Mouse (Mus musculus): ENCODE measurements at regions not wholly inside any gene's neighbourhood (a gene's known extent, or its start where the extent isn't known, plus 50 kb on each side); places are given as distances from the start of the nearest gene placed in this dataset.
"Not testable (repeated sequence)": the region's sequence is repeated elsewhere in the genome, so short reads cannot be mapped to it uniquely, and the experiment has no call there.

DNA sequence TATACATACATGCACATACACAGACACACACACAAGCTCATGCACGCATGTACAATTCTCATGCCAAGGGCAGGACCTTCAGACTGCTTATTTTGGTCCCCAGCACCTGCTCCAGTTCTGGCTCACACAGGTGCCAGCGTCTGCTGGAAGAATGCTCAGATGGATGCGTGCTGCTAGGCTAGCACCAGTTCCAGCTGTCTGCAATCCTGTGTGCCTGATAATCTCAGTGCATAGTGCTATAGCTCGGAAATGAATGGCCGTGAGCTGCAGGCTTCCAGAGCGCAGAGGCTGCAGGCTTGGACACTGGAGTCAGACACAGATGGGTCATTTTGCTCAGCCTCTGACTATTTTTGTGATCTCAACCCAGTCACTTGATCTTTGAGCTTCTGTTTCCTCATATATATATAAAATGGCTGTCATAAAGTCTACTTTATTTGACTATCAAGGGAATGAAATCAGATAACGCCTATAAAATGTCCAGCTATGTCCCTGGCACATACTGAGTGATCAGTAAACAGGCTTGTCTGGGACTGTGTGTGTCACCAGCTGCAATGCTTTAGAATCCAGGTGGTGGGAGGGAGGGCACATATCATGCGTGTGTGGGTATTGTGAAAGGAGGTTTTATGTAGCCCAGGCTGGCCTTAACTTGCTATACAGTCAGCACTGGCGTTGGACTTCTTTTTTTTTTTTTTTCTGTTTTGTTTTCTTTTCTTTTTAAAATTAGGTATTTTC is 91.7 kb upstream of the Eif4g2 start:
- DNase-seq (ENCODE audit: low spot score in 2 of 2) = no peak

GRCm38 (mm10) chr7:111172061-111172460 is 89.2 kb upstream of the Eif4g2 start:
- no peak for DNase-seq (ENCODE audit: low spot score in 2 of 2)

DNA sequence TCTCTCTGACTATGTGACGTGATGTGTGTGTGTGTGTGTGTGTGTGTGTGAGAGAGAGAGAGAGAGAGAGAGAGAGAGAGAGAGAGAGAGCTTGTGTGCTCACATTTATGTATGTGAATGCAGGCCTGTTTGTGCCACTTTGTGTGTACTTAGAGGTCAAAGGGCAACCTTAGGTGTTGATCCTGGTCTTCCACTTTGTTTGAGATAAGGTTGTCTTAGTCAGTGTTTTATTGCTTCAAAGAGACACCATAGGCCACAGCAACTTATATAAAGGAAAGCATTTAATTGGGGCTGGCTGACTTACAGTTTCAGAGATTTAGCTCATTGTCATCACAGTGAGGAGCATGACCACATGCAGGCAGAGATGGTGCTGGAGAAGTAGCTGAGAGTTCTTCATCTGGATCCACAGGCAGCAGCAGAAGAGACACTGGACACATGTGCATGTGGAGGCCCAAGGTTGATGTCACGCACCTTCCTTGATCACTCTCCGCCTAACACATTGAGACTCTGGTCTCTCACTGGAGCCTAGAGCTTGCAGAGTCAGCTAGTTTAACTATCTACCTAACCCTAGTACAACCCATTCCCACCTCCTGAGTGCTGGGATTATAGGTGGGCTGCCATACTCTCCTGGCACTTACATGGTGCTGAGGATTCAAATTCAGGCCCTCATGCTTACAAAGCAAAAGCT is 85.9 kb upstream of the Eif4g2 start:
- not testable (repeated sequence) for DNase-seq (ENCODE audit: low spot score in 2 of 2)

- DNase-seq (ENCODE audit: low spot score in 2 of 2) = no peak
These were observed 82.2 kb upstream of the Eif4g2 start for GRCm38 (mm10) chr7:111164994-111165393.

DNA sequence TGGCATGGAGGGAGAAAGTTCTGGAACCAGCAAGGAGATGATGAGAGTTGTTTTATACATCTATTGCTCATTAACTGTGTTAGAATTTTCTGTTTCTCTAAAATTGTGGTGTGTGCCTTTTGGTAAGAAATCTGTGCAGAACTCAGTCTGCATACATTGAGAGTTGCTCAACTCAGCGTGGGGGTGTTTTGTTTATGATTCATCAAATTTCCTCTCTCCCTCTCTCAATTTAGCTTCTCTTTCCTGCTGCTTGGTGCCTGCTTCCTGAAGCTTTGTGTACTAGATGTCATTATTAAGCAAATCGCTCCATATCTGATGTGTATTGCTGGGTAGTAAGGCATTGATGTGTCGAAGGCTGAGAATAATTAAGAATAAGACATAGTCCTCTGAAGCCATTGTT is 81.4 kb upstream of the Eif4g2 start:
- DNase-seq (ENCODE audit: low spot score in 2 of 2) = no peak

DNA sequence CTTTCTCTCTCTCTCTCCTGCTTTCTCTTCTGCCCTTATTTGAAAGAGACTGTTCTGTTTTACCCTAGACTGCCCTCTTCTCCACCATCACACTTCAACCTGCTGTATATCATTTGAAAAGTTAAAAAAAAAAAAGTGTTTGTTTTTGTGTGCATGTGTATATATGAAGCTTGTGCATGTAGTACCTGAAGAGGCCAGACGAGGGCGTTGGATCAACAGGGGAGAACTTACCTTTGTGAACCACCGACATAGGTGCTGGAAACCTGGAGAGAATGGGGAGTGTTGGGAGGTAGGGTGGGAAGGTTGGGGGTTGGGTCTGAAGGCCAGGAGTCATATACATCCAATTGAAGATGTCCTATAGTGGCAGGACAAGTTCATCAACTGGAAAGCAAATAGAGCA is 81.0 kb upstream of the Eif4g2 start:
- no peak for DNase-seq (ENCODE audit: low spot score in 2 of 2)

DNA sequence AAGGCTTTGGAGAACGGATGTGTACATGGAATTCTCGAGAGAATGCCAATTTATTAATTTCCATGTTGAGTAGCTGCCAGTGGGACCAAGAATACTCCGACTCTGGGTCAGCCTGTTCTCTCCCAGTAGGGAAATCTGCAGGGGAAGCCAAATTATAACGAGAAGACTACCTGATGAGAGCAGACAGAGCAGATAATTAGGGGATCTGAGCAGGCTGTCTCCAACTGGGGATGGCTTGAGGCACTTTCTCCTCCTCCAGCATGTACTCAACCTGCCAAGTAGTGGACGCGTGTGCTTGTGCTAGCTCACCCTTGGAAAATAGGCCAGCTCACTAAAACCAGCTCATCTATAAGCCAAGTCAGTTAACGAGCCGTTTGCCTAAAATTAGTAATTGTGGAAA is 80.5 kb upstream of the Eif4g2 start:
- DNase-seq (ENCODE audit: low spot score in 2 of 2) = no peak

GRCm38 (mm10) chr7:111158791-111159286 is 76.0 kb upstream of the Eif4g2 start:
- DNase-seq (ENCODE audit: low spot score in 2 of 2) = no peak

- DNase-seq (ENCODE audit: low spot score in 2 of 2) = no peak
These were observed 75.0 kb upstream of the Eif4g2 start for GRCm38 (mm10) chr7:111157754-111158325.

DNA sequence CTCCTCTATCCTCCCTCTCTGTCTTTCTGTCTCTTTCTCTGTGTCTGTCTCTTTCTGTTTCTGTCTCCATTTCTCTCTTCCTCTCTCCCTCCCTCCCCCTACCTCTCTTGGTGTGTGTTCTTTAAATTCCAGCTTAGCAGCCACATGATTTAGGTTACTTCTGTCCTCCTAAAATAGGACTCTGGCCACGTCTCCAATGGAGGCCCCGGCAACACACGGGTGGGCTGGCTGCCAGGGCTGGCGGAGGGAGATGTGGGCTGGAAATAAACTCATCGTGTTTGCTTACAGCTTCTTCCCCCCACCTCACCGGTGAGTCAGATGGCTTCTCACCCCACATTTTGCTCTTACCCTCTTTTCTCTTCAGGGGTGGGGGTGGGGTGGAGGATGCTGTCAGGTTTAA is 74.5 kb upstream of the Eif4g2 start:
- DNase-seq (ENCODE audit: low spot score in 2 of 2) = peak; percentile 61 to 74

DNA sequence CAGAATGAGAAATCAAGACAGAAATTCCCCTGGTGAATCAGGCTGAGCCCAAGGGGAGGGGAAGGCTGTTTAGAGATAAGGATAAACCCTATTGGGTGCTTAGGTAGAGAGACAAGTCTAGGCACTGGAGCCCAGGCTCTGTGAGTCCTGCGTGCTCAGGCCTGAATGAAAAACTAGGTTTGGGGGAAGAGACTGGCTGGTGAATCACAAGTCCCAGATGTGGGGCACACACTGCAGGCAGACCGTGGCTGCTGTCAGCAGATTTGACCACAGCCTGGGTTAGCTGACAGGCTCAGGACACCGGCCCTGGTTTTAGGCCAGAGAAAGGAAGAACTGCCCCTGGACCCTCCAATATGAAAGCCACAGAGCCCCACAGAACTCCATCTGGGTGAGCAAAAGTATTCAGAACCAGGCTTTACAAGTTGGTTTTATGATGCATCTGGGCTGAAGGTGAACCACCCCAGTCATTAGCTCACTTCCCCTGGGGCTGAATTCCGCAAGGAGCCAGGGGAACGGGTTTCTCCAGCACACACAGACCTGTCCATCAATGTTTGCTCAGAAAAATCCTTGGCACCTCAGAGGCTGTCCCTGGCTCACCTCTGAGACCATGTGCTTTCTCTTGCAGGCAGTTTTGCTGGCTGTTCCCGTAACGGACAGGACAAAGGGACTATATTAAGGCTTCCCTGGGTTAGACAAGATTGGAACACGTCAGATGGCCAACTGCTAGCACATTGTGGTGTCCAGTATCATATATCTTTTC is 73.8 kb upstream of the Eif4g2 start:
- DNase-seq (ENCODE audit: low spot score in 2 of 2) = no peak

- no peak for DNase-seq (ENCODE audit: low spot score in 2 of 2)
These were observed 73.2 kb upstream of the Eif4g2 start for GRCm38 (mm10) chr7:111155995-111156394.

- no peak for DNase-seq (ENCODE audit: low spot score in 2 of 2)
These were observed 71.4 kb upstream of the Eif4g2 start for GRCm38 (mm10) chr7:111154217-111154616.

DNA sequence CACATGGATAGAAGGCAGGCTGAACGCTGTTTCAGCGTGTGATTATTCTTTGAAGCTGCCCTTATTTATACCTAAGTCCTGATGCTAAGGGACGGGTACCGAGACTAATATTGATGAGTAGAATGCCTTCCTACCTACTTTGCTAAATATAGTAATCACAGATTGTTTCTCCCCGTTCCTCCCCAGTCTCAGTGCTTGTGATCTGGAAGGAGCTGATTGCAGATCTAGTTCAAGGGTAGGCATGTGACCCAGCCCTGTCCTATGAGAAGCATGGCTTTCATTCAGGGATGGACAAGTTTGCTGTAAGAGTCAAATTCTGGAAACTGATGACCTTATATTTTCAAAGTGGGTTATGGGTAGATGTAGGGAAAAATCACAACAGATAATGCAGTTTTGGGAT is 67.7 kb upstream of the Eif4g2 start:
- no peak for DNase-seq (ENCODE audit: low spot score in 2 of 2)

- DNase-seq (ENCODE audit: low spot score in 2 of 2) = no peak
These were observed 67.3 kb upstream of the Eif4g2 start for GRCm38 (mm10) chr7:111150115-111150514.

GRCm38 (mm10) chr7:111147593-111147992 is 64.8 kb upstream of the Eif4g2 start:
- no peak for DNase-seq (ENCODE audit: low spot score in 2 of 2)

DNA sequence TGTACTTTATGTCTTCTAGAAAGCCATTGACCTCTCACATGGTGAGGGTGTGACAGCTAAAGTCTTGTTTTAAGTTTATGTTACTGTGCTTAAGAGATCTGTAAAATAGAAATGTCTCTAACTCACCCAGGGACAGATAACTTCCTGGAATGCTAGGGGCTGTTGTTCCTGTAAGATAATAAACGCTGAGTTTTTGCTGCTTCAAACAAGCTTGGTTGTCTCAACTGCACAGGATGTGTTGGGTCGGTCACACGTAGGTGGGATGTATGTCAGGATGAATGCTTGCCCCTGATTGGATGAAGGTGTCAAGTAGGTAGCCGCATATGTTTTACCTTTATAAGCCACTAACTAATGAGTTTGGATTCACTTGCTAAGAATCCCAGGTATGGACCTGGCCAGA is 63.8 kb upstream of the Eif4g2 start:
- DNase-seq (ENCODE audit: low spot score in 2 of 2) = no peak

DNA sequence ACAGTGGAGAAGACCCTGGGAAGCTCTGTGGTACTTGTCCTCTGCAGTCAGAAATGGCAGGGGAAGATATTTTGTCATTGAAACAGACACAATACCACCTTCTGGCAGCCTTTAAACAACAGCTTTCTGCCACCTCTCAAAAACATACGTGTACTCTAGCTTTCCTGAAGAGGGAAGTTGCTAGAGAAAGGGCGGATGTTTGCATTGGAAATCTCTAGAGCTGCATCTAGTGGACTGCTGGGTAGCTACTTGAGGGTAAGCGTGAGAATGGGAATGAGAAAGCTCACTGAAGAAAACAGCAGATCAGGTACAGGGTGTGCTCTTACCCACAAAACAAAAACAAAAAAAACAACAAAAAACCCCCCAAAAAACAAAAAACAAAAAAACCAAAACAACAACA is 61.4 kb upstream of the Eif4g2 start:
- DNase-seq (ENCODE audit: low spot score in 2 of 2) = no peak

DNA sequence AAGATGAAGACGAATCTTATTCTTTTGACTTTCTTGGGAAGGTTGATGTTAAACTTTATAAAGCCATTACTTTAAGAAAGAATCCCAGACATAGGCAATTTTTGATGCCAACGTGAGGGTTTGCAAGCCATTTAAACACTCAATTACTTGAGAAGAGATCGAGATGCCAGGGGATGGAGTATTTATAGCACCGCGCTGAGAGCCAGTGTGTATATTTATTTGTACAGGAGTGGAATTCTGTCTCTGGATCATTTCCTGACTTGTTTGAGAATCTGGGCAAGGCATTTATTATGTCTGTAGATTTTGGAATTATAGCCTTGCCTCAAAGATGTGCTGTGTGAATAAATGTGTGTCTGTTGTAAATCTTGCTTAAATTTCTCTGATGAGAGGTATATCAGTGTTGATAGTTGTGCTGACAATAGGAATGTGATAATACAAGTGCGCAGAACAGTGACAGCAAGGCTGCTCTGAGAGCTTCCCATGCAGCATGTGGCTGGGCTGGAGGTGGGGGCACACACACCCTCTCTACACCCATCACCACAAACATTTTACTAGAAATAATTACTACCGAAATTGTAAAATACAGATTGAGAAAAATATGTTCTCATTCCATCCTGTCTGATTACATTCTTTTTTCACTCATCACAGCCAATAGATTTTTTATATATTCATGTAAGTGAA is 58.6 kb upstream of the Eif4g2 start:
- no peak for DNase-seq (ENCODE audit: low spot score in 2 of 2)

GRCm38 (mm10) chr7:111138038-111138437 is 55.2 kb upstream of the Eif4g2 start:
- no peak for DNase-seq (ENCODE audit: low spot score in 2 of 2)

- DNase-seq (ENCODE audit: low spot score in 2 of 2) = no peak
These were observed 53.3 kb upstream of the Eif4g2 start for GRCm38 (mm10) chr7:111136066-111136639.

Data from frontal cortex, postnatal 14 days (tissue).